Mouse (Mus musculus) CH12.LX (cell line): ENCODE data around the gene Syn3. TPM values are rescaled to one million over a fixed set of nuclear protein-coding genes. Genes with fewer than 3 reads are reported as not detected.

Experiments
- DNase-seq: peaks from one replicate; pipeline ENCODE4 v3.0.0-alpha.2; 2013; ENCODE audit errors: extremely low read depth
- H3K27ac ChIP-seq: 2 replicates; pipeline ENCODE4 v1.5.1; 2012; ENCODE audit warnings: low read depth, mild to moderate bottlenecking, control low read depth, moderate library complexity; ENCODE audit not compliant: insufficient read depth
- H3K27me3 ChIP-seq: replicated peaks from 2 replicates; pipeline ENCODE3; 2012; ENCODE audit warnings: inconsistent platforms
- H3K36me3 ChIP-seq, 2 experiments: replicated peaks in 1 of 2; 2 replicates each; pipeline versions ENCODE3 to v1.6.1; 2012; ENCODE audit warnings: inconsistent platforms in 1 of 2, low read length in 1 of 2, mild to moderate bottlenecking in 1 of 2, mixed read lengths in 1 of 2, moderate library complexity in 1 of 2; ENCODE audit not compliant: control insufficient read depth in 1 of 2, insufficient read depth in 1 of 2
- H3K4me1 ChIP-seq, 2 experiments: 2 replicates each; pipeline ENCODE4 v1.6.1; 2012; ENCODE audit warnings: inconsistent platforms in 1 of 2, moderate library complexity in 1 of 2; ENCODE audit not compliant: insufficient read depth in 2 of 2, control insufficient read depth in 1 of 2
- H3K4me2 ChIP-seq: 2 replicates; pipeline ENCODE4 v1.6.1; 2012; ENCODE audit warnings: low read depth, mild to moderate bottlenecking, control low read depth; ENCODE audit not compliant: poor library complexity, insufficient read depth, severe bottlenecking
- H3K4me3 ChIP-seq, 3 experiments: fragments of 150-350 bp in 1 of 3; sonication (generic) in 1 of 3; replicated peaks in 1 of 3; 2 replicates each; pipeline versions ENCODE3 to v1.5.1; 2011 to 2012; ENCODE audit warnings: low read depth in 2 of 3, low read length in 2 of 3, mild to moderate bottlenecking in 2 of 3, moderate library complexity in 2 of 3, control low read depth in 1 of 3, improper control_type of control experiment in 1 of 3, inconsistent platforms in 1 of 3, mixed read lengths in 1 of 3; ENCODE audit not compliant: poor library complexity in 1 of 3
- H3K79me2 ChIP-seq: replicated peaks from 2 replicates; pipeline ENCODE4 v1.6.1; 2012; ENCODE audit warnings: mild to moderate bottlenecking, moderate library complexity; ENCODE audit not compliant: control insufficient read depth, poor library complexity, insufficient read depth, severe bottlenecking; ENCODE audit errors: extremely low read depth
- H3K9ac ChIP-seq: 2 replicates; pipeline ENCODE4 v1.6.1; 2012; ENCODE audit warnings: low read depth, mild to moderate bottlenecking, control low read depth, moderate library complexity; ENCODE audit not compliant: insufficient read depth
- H3K9me3 ChIP-seq: replicated peaks from 2 replicates; pipeline ENCODE3; 2012; ENCODE audit warnings: low read length, inconsistent platforms, mixed read lengths
- CHD2 ChIP-seq: IDR thresholded peaks from 2 replicates; pipeline ENCODE4 v1.6.1; 2011; ENCODE audit warnings: low read length, improper control_type of control experiment
- CTCF ChIP-seq, 2 experiments: IDR thresholded peaks in 1 of 2; conservative IDR thresholded peaks in 1 of 2; 2 replicates each; pipeline ENCODE4 v1.5.1; 2011 to 2012; ENCODE audit warnings: low read depth in 2 of 2, low read length in 2 of 2, improper control_type of control experiment in 1 of 2, inconsistent platforms in 1 of 2, mild to moderate bottlenecking in 1 of 2, moderate library complexity in 1 of 2
- ELF1 ChIP-seq: IDR thresholded peaks from 2 replicates; pipeline ENCODE4 v1.6.1; 2014; ENCODE audit warnings: low read depth, mild to moderate bottlenecking, inconsistent platforms, low read length, improper control_type of control experiment
- EP300 ChIP-seq: IDR thresholded peaks from 2 replicates; pipeline ENCODE4 v1.6.1; 2011; ENCODE audit warnings: low read length, improper control_type of control experiment
- GABPA ChIP-seq: IDR thresholded peaks from 2 replicates; pipeline ENCODE4 v1.6.1; 2012; ENCODE audit warnings: low read depth, low read length, improper control_type of control experiment, inconsistent platforms; ENCODE audit not compliant: insufficient replicate concordance
- HCFC1 ChIP-seq: IDR thresholded peaks from 2 replicates; pipeline ENCODE4 v1.6.1; 2012; ENCODE audit warnings: low read depth, mild to moderate bottlenecking, inconsistent platforms, low read length, improper control_type of control experiment
- IRF4 ChIP-seq: IDR thresholded peaks from 2 replicates; pipeline ENCODE4 v1.6.1; 2014; ENCODE audit warnings: low read depth, mild to moderate bottlenecking, inconsistent platforms, low read length, improper control_type of control experiment
- JUN ChIP-seq: IDR thresholded peaks from 2 replicates; pipeline ENCODE4 v1.6.1; 2011; ENCODE audit warnings: low read depth, mild to moderate bottlenecking, low read length, improper control_type of control experiment, moderate library complexity; ENCODE audit not compliant: insufficient read depth
- MAFK ChIP-seq: IDR thresholded peaks from 2 replicates; pipeline ENCODE4 v1.6.1; 2011; ENCODE audit warnings: low read length, improper control_type of control experiment; ENCODE audit not compliant: insufficient replicate concordance
- MEF2A ChIP-seq: IDR thresholded peaks from 2 replicates; pipeline ENCODE4 v1.6.1; 2014; ENCODE audit warnings: low read depth, mild to moderate bottlenecking, inconsistent platforms, low read length, improper control_type of control experiment, borderline replicate concordance
- NELFE ChIP-seq: IDR thresholded peaks from 2 replicates; pipeline ENCODE4 v1.6.1; 2011; ENCODE audit warnings: low read depth, low read length, improper control_type of control experiment
- POLR2A ChIP-seq: IDR thresholded peaks from 2 replicates; pipeline ENCODE4 v1.6.1; 2011; ENCODE audit warnings: low read depth, mild to moderate bottlenecking, improper control_type of control experiment, low read length
- POLR2AphosphoS2 ChIP-seq: IDR thresholded peaks from 2 replicates; pipeline ENCODE4 v1.6.1; 2011; ENCODE audit warnings: low read depth, low read length, improper control_type of control experiment
- RAD21 ChIP-seq: IDR thresholded peaks from 2 replicates; pipeline ENCODE4 v1.6.1; 2011; ENCODE audit warnings: low read depth, mild to moderate bottlenecking, low read length, improper control_type of control experiment, moderate library complexity
- SMC3 ChIP-seq: IDR thresholded peaks from 2 replicates; pipeline ENCODE4 v1.6.1; 2011; ENCODE audit warnings: low read depth, low read length, improper control_type of control experiment
- TBP ChIP-seq: conservative IDR thresholded peaks from 2 replicates; pipeline ENCODE4 v1.6.1; 2011; ENCODE audit warnings: low read depth, low read length, improper control_type of control experiment
- TCF12 ChIP-seq: IDR thresholded peaks from 2 replicates; pipeline ENCODE4 v1.6.1; 2014; ENCODE audit warnings: low read depth, mild to moderate bottlenecking, inconsistent platforms, low read length, improper control_type of control experiment
- UBTF ChIP-seq: IDR thresholded peaks from 2 replicates; pipeline ENCODE4 v1.6.1; 2012; ENCODE audit warnings: low read depth, mild to moderate bottlenecking, inconsistent platforms, low read length, improper control_type of control experiment, moderate library complexity
- USF1 ChIP-seq: IDR thresholded peaks from 2 replicates; pipeline ENCODE4 v1.6.1; 2014; ENCODE audit warnings: low read depth, mild to moderate bottlenecking, inconsistent platforms, low read length, improper control_type of control experiment
- ZC3H11A ChIP-seq: IDR thresholded peaks from 2 replicates; pipeline ENCODE4 v1.6.1; 2012; ENCODE audit warnings: low read depth, mild to moderate bottlenecking, inconsistent platforms, low read length, improper control_type of control experiment
- ZKSCAN1 ChIP-seq: IDR thresholded peaks from 2 replicates; pipeline ENCODE4 v1.6.1; 2012; ENCODE audit warnings: low read depth, inconsistent platforms, low read length, improper control_type of control experiment, borderline replicate concordance
- ZMIZ1 ChIP-seq: IDR thresholded peaks from 2 replicates; pipeline ENCODE4 v1.6.1; 2012; ENCODE audit warnings: low read depth, mild to moderate bottlenecking, inconsistent platforms, low read length, improper control_type of control experiment
- dilution Hi-C: fragments of 300-500 bp; cut with MboI; formaldehyde crosslinking; loops from 2 replicates; pipeline ENCODE4 v1.14.3; 2020; ENCODE audit warnings: low sequenced_read_pairs; ENCODE audit not compliant: extremely low pct_unique_long_range_greater_than_20kb, extremely low pct_ligation_motif_present
- in situ Hi-C: fragments of 300-500 bp; cut with MboI; formaldehyde crosslinking; loops from 3 replicates; pipeline ENCODE4 v1.14.3; 2019; ENCODE audit warnings: low sequenced_read_pairs, low pct_ligation_motif_present, low pct_unique_long_range_greater_than_20kb, mixed read lengths
- polyA plus RNA-seq: library from polyadenylated mRNA; unstranded; fragments of >175 nt; gene quantifications from 2 replicates; pipeline ENCODE4 v1.2.1, GENCODE M21; 2012; ENCODE audit warnings: low read depth; ENCODE audit not compliant: insufficient read length
- total RNA-seq, 2 experiments: library from RNA; depleted of rRNA; stranded (reverse); fragments of 300-350 nt in 1 of 2; fragments of >200 nt in 1 of 2; gene quantifications; 2 replicates each; pipeline ENCODE4 v1.2.3; 2012 to 2014

The Syn3 gene
- total and polyA plus RNA-seq, 3 experiments = 2.8 to 8.9 (median 5.6) TPM

DNA sequence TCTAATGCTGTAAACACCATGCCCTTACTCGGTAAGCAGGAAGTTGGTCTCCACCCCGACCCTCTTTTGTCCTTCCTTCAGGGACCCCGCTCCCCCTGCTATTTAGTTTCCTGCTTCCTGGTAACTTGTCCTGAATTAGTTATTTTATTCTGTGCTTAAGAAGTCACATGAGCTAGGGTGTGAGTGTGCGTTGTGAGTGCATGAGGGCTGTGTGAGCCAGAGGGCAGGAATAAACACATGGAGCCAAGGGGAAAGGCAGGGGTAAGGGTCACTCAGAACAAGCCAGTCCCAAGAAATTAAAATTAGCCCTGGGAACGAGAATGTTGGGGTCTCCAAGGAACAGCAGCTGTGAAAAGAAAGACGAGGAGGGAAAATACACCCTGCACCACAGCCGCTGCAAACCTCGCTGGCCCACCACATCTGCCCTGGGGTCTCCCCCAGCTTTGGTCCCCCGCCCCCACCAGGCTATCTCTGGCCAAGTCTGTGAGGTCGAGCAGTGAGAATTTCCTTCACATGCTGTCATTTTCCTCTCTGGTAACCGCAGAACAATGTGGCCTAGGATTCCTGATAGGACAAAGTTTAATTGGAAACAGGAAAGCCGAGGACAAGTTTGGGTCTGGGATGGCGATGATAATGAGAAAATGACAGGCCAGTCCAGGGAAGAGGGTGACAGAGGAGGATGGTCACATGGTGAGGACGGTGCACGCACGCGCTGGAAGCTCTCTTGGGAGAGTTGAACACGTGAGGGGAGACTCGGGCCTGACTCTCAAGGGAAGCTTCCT, 225.1 kb downstream of the Syn3 start (continued):
- TF ChIP-seq NELFE (no peak), ELF1 (no peak)

DNA sequence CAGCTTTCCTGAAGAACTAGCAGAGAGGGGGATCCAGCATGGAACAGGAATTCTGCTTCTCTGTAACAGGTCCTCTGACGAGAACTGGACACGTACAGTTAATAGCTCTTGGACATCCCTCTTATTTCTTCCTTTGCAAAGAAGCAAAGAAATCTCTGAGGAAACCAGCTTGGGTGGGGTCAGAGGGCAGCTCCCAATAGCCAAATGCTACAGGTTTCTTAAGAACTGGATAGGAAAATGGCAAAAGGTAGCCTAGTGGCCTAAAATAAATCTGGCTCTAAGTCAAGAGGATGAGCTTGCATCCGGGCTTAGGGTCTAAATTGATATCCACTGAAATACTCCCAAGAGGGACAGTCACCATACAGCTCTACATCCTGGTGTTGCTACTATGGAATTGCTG, 225.9 kb downstream of the Syn3 start:
- dilution Hi-C loops = no loop called here
- TF ChIP-seq MAFK = no peak
- TF ChIP-seq RAD21 = no peak
- no peak for TF ChIP-seq GABPA
- TF ChIP-seq USF1 = no peak
- no peak for TF ChIP-seq ELF1
- TF ChIP-seq EP300 = no peak
- TF ChIP-seq POLR2AphosphoS2 = no peak
- no peak for TF ChIP-seq SMC3
- no peak for TF ChIP-seq ZC3H11A

DNA sequence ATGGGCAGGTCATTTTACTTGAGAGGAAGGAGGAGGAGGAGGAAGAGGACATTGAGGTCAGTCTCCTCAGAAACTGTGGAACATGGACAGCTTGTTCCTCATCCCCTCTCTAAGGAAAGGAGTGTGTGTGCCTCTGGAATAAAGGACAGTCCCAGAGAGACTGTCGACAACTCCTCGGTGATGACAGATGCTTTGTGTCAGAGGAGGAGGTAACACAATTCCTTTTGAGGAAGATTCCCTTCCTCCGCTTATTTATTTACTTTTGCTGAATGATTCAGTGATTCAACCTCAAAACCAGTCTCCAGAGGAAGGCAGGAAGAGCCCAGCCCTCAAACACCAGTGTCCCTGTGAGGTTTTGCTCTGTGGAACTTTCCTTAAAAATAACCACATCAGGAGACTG, 228.4 kb downstream of the Syn3 start:
- Histone ChIP-seq H3K9ac (no peak overlapping the region), H3K4me1 (no peaks in the 10 kb centered on the region), H3K79me2 (no peaks in the 10 kb centered on the region), H3K36me3 (no peaks in the 10 kb centered on the region), H3K4me2 (no peak overlapping the region), H3K9me3 (no peaks in the 10 kb centered on the region), H3K27ac (no peak overlapping the region), H3K4me3 (no peak overlapping the region), H3K27me3 (no peaks in the 10 kb centered on the region)
- no peak for DNase-seq
- TF ChIP-seq MAFK (no peak), UBTF (no peak), SMC3 (no peak), ZMIZ1 (no peak), HCFC1 (no peak), ZKSCAN1 (no peak), ELF1 (no peak), CTCF (conservative IDR thresholded peaks at IDR 0.05 in 1 of 2, IDR thresholded peaks at IDR 0.05 in 1 of 2; ENCODE audit: low read depth in 2 of 2, low read length in 2 of 2) (no peak), TBP (no peak), JUN (no peak), CHD2 (no peak), RAD21 (no peak), EP300 (no peak), POLR2AphosphoS2 (no peak), TCF12 (no peak), POLR2A (no peak), GABPA (no peak), IRF4 (no peak), MEF2A (no peak)
- in situ Hi-C loops (no loop called here), dilution Hi-C loops (no loop called here)

More for the DNA sequence above, 225.9 kb downstream of the Syn3 start:
- Histone ChIP-seq H3K27ac (no peak overlapping the region), H3K27me3 (no peaks in the 10 kb centered on the region), H3K36me3 (no peaks in the 10 kb centered on the region), H3K4me2 (no peak overlapping the region), H3K9me3 (no peaks in the 10 kb centered on the region), H3K4me1 (no peaks in the 10 kb centered on the region), H3K4me3 (no peak overlapping the region), H3K79me2 (no peaks in the 10 kb centered on the region), H3K9ac (no peak overlapping the region)
- no peak for DNase-seq
- in situ Hi-C loops = no loop called here
